Mouse (Mus musculus) adrenal gland, postnatal 14 days (tissue): ENCODE results near the gene Slc34a1. TPM values are rescaled to one million over a fixed set of nuclear protein-coding genes. Genes with fewer than 3 reads are reported as not detected.

Source experiments
- DNase-seq: peaks from one replicate; pipeline ENCODE4 v3.0.0; 2021; ENCODE audit warnings: mixed read lengths
- long read RNA-seq, 2 experiments: library from polyadenylated mRNA; stranded (forward); transcript quantifications; one replicate each; pipeline ENCODE4 v2.0.0; 2021
- total RNA-seq: library from RNA; stranded (reverse); gene quantifications from 2 replicates; pipeline ENCODE4 v1.2.3, GENCODE M21; 2021

The Slc34a1 gene
- 0.33 TPM in 1 of 2 replicates, not detected in the other for total RNA-seq
- long read RNA-seq, experiment 1 = 0 reads
- long read RNA-seq, experiment 2 = 0 reads

GRCm38 (mm10) chr13:55398088-55398487 is at the start of gene Slc34a1:
Slc34a1 (plus strand) TSS chr13:55398187.
- no peak for DNase-seq

DNA sequence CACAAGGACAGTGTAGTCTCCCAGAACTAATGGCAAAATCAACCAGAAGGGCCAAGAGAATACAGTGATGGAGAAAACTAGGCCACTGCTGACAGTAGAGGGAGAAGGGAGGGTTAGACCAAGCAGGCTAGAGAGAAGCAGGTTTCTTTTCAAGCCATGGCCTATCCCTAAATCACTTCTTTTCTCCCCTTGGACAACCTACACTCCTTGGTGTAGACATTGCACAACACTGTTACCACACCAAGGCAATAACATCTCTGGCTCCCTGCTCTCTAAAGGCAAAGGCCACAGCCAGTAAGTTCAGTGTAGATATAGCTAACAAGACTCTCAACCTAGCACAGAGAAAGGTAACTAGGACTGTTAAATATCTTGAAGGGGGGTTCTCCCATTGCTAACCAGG is 36.8 kb upstream of the Slc34a1 start:
- DNase-seq = no peak

- no peak for DNase-seq
Observed at GRCm38 (mm10) chr13:55361974-55362452, 36.0 kb upstream of the Slc34a1 start.

- DNase-seq = peak; percentile 97
Observed at GRCm38 (mm10) chr13:55362453-55363060, 35.4 kb upstream of the Slc34a1 start, which contains the start of gene Lman2. Lman2 (minus strand) TSS chr13:55362783.

DNA sequence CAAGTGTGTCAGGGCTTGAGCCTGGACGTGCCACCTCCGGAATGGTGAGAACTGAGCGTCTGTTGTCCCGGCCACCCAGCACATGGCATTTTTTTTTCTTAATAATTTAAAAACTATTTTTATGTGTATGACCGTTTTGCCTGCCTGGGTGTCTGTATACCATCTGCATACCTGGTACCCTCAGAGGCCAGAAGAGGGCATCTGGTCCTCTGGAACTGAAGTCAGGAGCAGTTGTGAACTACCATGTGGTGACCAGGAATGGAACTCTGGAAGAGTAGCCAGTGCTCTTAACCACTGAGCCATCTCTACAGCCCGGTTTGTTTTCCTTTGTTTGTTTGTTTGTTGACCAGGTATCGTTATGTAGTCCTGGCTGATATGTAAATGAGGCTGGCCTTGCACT is 29.6 kb upstream of the Slc34a1 start:
- no peak for DNase-seq

GRCm38 (mm10) chr13:55369531-55370114 is 28.4 kb upstream of the Slc34a1 start, which contains the start of gene Rgs14:
Rgs14 (plus strand) TSS chr13:55369732.
- peak; percentile 33 for DNase-seq

DNA sequence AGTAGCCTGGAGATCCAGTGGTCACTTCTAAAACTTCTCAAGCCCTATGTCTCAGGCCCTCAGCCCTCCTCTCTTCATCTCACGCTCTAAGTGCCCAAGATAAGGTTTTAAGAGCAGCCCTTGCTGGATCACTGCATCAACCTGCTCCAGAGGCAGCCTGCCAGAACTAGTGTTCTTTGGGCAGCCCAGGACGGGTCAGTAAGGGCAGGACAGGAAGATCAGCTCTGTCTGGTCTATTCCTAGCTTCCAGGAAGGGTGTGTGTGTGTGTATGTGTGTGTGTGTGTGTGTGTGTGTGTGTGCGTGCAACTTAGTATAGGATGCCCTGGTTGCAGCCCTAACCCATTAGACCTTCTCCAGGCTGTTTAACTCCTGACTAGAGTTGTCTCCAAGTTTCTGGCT is 27.8 kb upstream of the Slc34a1 start:
- DNase-seq = peak; percentile 32

DNA sequence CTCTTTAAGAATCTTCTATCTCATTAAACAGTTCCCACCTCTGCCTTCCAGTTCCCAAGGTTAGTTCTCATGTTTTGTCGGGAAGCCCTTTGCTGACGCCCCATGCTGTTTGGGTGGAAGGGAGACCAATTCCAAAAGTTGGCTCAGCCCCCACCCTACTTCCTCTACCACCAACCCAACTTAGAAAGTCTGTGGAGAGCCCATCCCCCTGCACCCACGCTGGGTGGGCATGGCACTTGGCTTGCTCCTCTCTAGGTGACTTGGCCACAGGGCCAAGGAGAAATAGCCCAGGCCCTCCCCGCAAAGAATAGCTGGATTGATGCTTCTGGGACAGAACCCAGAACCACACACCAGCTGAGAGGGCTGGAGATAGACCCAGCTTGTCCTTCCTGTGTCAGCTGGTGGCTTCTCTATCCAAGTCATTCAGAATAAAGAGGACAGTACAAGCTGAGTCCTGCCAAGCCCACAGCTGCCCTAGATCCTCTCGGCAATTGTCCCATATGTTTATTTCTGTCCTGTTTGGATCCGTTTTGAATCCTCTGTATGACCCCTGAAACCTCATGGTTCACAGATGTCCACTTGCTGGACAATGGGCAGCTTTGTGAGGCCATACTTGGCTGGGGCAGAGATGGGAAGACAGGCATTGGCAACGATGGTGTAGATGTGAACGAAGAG is 26.8 kb upstream of the Slc34a1 start:
- no peak for DNase-seq

GRCm38 (mm10) chr13:55371740-55372139 is 26.2 kb upstream of the Slc34a1 start:
- no peak for DNase-seq

DNA sequence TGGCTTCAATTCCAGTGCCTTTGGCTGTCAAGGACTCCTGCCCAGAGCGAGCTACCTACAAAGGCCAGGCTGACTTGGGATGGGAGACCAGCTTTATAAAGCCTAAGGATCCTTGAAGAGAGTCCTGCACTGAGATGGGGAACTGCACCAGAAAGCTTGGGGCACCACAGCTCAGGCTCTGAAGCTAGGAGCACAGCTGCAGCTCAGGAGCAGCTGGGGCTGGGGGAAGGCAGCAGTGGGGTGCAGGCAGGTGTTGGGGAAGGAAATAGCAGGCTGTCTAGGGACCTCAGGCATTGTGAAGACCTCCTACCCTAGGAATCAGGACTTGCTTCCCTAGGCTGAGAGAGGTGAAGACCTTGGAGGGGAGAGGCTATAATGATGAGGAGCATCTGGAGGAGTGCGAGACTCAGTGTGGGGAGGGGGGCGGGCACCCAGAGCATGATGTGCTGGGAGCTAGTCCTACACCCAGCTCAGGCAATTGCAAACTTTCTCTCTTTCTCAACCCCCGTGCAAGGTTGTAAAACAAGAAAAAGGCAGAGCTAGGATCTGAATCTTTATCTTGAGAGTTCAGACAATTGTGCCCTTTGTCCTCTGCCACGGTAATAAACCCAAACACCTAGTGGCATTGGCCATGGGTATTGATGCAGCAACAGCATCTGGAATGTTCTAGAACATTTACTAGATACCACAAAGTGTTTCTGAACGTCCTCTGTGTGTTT is 23.6 kb upstream of the Slc34a1 start:
- no peak for DNase-seq

DNA sequence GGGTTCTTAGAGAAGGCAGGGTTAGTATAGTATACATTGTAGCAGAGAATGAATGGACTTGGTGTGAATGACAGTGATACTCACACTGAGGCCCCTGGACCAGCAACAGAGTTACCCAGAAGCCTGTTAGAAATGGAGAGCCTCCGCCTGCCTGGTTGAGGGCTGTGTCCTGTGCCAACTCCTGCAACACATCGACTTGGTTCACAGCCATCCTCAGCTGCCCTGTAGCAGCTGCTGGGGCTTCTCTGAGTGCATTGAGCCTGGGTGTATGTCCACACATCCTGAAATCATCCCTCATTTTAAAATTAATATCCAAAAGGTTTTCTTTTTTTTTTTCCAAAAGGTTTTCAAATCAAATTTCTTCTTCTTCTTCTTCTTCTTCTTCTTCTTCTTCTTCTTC is 22.1 kb upstream of the Slc34a1 start:
- no peak for DNase-seq

GRCm38 (mm10) chr13:55378907-55379580 is 18.9 kb upstream of the Slc34a1 start:
- no peak for DNase-seq

- DNase-seq = no peak
Observed at GRCm38 (mm10) chr13:55381790-55382189, 16.2 kb upstream of the Slc34a1 start.

DNA sequence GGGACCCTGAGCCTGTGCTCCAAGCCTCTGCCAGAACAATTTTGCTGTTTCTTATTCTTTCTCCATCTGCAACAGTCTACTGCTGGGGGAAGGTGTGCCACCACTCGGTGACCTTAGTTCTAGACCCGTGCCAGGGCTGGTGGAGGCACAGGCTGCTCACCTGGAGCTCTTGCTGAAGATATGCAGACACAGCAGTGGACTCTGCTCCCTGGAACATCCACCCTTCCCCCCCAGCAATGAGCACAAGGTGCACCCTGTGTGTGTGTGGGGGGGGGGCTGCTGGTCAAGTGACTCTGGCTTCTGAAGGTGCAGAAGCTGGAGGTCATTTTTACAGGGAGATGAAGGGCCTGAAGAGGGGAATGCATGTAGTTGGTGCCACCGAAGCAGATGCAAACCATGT is 7.3 kb upstream of the Slc34a1 start:
- no peak for DNase-seq

- no peak for DNase-seq
Observed at GRCm38 (mm10) chr13:55391626-55392029, 6.4 kb upstream of the Slc34a1 start.

GRCm38 (mm10) chr13:55392933-55393332 is 5.1 kb upstream of the Slc34a1 start:
- peak; percentile 34 for DNase-seq

DNA sequence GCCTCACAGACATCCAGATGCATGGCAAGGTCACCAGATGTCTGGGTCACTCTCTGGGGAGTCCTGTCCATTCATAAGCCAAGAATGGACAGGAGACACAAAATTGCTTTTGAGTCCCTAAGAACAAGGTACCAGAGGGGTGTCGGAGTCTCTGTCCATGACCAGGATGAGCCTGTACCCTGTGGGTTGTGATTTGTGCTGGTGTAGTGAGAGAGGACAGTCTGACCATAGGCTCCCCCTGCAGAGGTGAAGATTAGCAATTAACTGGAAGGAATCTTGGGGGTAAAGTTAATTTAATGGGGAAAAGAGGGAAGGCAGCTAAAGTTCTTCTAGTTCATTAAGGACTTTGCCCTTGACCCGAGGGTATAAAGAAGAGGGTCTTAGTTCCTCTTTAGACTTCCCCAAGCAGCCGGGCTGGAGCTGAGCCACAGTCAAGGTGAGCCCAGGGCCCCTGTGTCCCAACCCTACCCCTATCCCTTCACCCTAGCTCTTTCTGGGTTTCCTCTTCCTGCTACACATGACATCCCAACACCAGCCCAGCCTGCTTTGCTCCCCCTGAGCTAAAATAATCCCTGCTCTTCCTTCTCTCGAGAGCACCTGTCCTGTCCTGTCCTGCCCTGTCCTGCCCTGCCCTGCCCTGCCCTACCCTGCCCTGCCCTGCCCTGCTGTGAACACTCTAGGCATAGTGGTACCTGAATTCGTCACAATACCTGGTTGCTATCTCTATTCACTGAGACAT is 1.5 kb downstream of the Slc34a1 start:
- DNase-seq = no peak

- DNase-seq = no peak
Observed at GRCm38 (mm10) chr13:55400039-55400346, 2.0 kb downstream of the Slc34a1 start.

DNA sequence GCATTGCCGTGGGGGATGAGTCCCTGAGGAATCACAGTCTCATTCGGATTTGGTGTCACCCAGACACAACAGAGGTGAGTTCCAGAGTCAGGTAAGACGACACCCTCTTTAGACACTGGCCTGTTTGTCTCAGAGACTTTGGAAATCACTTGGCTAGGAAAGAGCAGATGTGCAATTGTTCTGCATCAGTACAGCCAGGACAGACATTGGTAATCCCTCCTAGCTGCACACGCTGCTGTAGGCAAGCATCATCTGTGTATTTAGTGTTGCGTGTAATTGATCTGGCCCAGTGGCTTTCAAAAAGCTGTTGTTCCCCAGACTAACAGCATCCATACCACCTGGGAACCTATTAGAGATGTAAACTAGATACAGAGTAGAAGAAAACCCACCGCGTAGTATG is 5.3 kb downstream of the Slc34a1 start:
- no peak for DNase-seq

DNA sequence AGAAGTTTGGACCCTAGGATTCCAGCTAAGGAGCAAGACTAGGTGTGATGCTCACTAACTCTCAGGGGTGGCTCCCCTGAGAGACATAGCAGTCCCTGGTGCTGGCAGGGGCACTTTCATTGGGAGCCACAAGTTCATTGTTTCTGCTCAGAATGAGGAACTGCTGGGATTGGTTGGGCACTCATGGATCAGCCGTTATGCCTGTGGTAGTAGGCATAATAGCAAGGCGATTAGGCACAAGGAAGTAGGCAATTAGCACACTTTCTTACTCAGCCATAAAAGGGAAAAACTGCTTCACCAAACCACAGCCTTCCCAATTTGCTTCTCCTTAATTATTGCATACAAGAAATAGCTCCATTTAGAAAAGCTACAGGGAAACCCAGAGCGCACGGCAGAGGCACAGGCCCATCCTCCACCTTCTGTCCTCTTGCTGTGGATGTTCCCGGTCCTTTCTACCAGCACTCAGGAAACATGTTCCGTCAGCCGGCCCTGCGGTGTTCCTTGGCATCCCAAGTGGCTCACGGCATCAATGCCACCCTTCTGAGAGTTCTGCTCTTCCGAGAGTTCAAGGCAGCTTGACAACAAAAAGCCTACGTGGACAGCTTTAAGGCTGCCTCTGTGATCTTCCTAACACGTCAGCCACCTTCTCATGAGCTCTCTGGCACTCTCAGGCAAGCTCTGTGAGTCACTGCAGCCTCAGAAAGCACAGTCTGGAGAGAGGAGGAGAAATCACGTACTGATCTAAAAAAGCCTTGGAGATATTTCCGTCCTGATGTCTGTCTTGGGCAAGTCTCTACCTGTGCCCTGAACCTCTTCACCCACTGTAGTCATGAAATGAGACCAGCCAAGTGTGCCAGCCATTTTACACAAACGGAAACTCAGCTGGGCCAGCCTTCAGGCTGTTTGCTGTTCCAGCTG is 6.2 kb downstream of the Slc34a1 start:
- no peak for DNase-seq
